Mouse (Mus musculus): ENCODE data around the gene 2810408A11Rik. TPM values are rescaled to one million over a fixed set of nuclear protein-coding genes. Genes with fewer than 3 reads are reported as not detected.

The 2810408A11Rik gene
- polyA plus RNA-seq, 1 experiment from 2014 or later: 17.2 TPM

GRCm38 (mm10) chr11:69883527-69884151 lies 17.1 kb downstream of the 2810408A11Rik start:
- Histone ChIP-seq H3K36me3 (ENCODE audit: control insufficient read depth, insufficient read depth, low read length) (no peaks in the 10 kb centered on the region), H3K9me3 (ENCODE audit: control insufficient read depth, low read length) (no peaks in the 10 kb centered on the region), H3K4me2 (ENCODE audit: low read depth, low read length, severe bottlenecking) (no peak overlapping the region), H3K4me3 (ENCODE audit: low read depth, low read length) (no peak overlapping the region), H3K27me3 (ENCODE audit: control insufficient read depth, insufficient read depth, low read length) (peaks cover 5% of the 10 kb centered on the region; the same call in 1 of the 2 replicates), H3K9ac (ENCODE audit: low read length) (no peak overlapping the region), H3K27ac (ENCODE audit: low read depth, low read length) (no peak overlapping the region), H3K4me1 (replicated peaks; ENCODE audit: control insufficient read depth, insufficient read depth, low read length) (peaks cover 4% of the 10 kb centered on the region; the same call in 1 of the 2 replicates)
- WGBS: 89% methylated on average over 8 of the region's 8 CpGs
- DNase-seq (ENCODE audit: low spot score): no peak
- ATAC-seq (replicated peaks; ENCODE audit: low FRiP score): no peak

- H3K4me3 ChIP-seq (ENCODE audit: low read depth, low read length): no peak overlapping the region
- DNase-seq (ENCODE audit: low spot score) (no peak), ATAC-seq (replicated peaks; ENCODE audit: low FRiP score) (no peak)
- H3K27me3 ChIP-seq (ENCODE audit: control insufficient read depth, insufficient read depth, low read length): peaks cover 5% of the 10 kb centered on the region; the same call in 1 of the 2 replicates
- H3K27ac ChIP-seq (ENCODE audit: low read depth, low read length): no peak overlapping the region
- H3K9ac ChIP-seq (ENCODE audit: low read length): no peak overlapping the region
- H3K4me2 ChIP-seq (ENCODE audit: low read depth, low read length, severe bottlenecking): no peak overlapping the region
- H3K4me1 ChIP-seq (replicated peaks; ENCODE audit: control insufficient read depth, insufficient read depth, low read length): peaks cover 4% of the 10 kb centered on the region; the same call in 1 of the 2 replicates
- 61% methylated on average over 4 of the region's 4 CpGs for WGBS
- H3K9me3 ChIP-seq (ENCODE audit: control insufficient read depth, low read length): no peaks in the 10 kb centered on the region
- no peaks in the 10 kb centered on the region for H3K36me3 ChIP-seq (ENCODE audit: control insufficient read depth, insufficient read depth, low read length)
Measured at GRCm38 (mm10) chr11:69883066-69883465, 17.7 kb downstream of the 2810408A11Rik start.

- DNase-seq (ENCODE audit: low spot score) (no peak), ATAC-seq (replicated peaks; ENCODE audit: low FRiP score) (no peak)
- peak overlapping the region; percentile 39 for H3K4me3 ChIP-seq (ENCODE audit: low read depth, low read length)
- H3K36me3 ChIP-seq (ENCODE audit: control insufficient read depth, insufficient read depth, low read length): no peaks in the 10 kb centered on the region
- WGBS: 59% methylated on average over 21 of the region's 21 CpGs
- H3K9me3 ChIP-seq (ENCODE audit: control insufficient read depth, low read length): no peaks in the 10 kb centered on the region
- peaks cover 6% of the 10 kb centered on the region; the same call in 1 of the 2 replicates for H3K4me1 ChIP-seq (replicated peaks; ENCODE audit: control insufficient read depth, insufficient read depth, low read length)
- H3K9ac ChIP-seq (ENCODE audit: low read length): 0 out of 2 replicates have a peak overlapping the region, but pooled peaks have one; percentile 30
- H3K4me2 ChIP-seq (ENCODE audit: low read depth, low read length, severe bottlenecking): peak overlapping the region; percentile 67; the same call in 1 of the 2 replicates
- no peak overlapping the region for H3K27ac ChIP-seq (ENCODE audit: low read depth, low read length)
- peaks cover 5% of the 10 kb centered on the region; the same call in 1 of the 2 replicates for H3K27me3 ChIP-seq (ENCODE audit: control insufficient read depth, insufficient read depth, low read length)
Measured at GRCm38 (mm10) chr11:69881787-69882670, 18.8 kb downstream of the 2810408A11Rik start.

- H3K27ac ChIP-seq (ENCODE audit: low read depth, low read length): peak within 1 kb of the TSS; percentile 32
- H3K4me3 ChIP-seq (ENCODE audit: low read depth, low read length): peak within 1 kb of the TSS; percentile 39
- peaks cover 5% of the 10 kb centered on the region; the same call in 1 of the 2 replicates for H3K27me3 ChIP-seq (ENCODE audit: control insufficient read depth, insufficient read depth, low read length)
- no peaks in the 10 kb centered on the region for H3K9me3 ChIP-seq (ENCODE audit: control insufficient read depth, low read length)
- peak within 1 kb of the TSS; percentile 67 for H3K4me2 ChIP-seq (ENCODE audit: low read depth, low read length, severe bottlenecking)
- WGBS: under 1% methylated on average over 46 of the region's 46 CpGs
- H3K36me3 ChIP-seq (ENCODE audit: control insufficient read depth, insufficient read depth, low read length): no peaks in the 10 kb centered on the region
- DNase-seq (ENCODE audit: low spot score): peak; percentile 88
- ATAC-seq (replicated peaks; ENCODE audit: low FRiP score): peak; percentile 85
- peak within 1 kb of the TSS; percentile 48 for H3K9ac ChIP-seq (ENCODE audit: low read length)
- peaks cover 6% of the 10 kb centered on the region; the same call in 1 of the 2 replicates for H3K4me1 ChIP-seq (replicated peaks; ENCODE audit: control insufficient read depth, insufficient read depth, low read length)
Measured at GRCm38 (mm10) chr11:69880853-69881603, 19.8 kb downstream of the 2810408A11Rik start, which contains the start of gene Kctd11. Kctd11 (minus strand) TSS chr11:69881406.

GRCm38 (mm10) chr11:69880506-69880852 lies 20.3 kb downstream of the 2810408A11Rik start:
- H3K4me2 ChIP-seq (ENCODE audit: low read depth, low read length, severe bottlenecking): peak overlapping the region; percentile 67
- H3K4me3 ChIP-seq (ENCODE audit: low read depth, low read length): peak overlapping the region; percentile 39
- no peaks in the 10 kb centered on the region for H3K36me3 ChIP-seq (ENCODE audit: control insufficient read depth, insufficient read depth, low read length)
- peaks cover 6% of the 10 kb centered on the region; the same call in 1 of the 2 replicates for H3K4me1 ChIP-seq (replicated peaks; ENCODE audit: control insufficient read depth, insufficient read depth, low read length)
- H3K27me3 ChIP-seq (ENCODE audit: control insufficient read depth, insufficient read depth, low read length): peaks cover 5% of the 10 kb centered on the region; the same call in 1 of the 2 replicates
- H3K9ac ChIP-seq (ENCODE audit: low read length): peak overlapping the region; percentile 48
- ATAC-seq (replicated peaks; ENCODE audit: low FRiP score) (no peak), DNase-seq (ENCODE audit: low spot score) (peak; percentile 80)
- H3K27ac ChIP-seq (ENCODE audit: low read depth, low read length): peak overlapping the region; percentile 32
- under 1% methylated on average over 18 of the region's 18 CpGs for WGBS
- H3K9me3 ChIP-seq (ENCODE audit: control insufficient read depth, low read length): no peaks in the 10 kb centered on the region

GRCm38 (mm10) chr11:69879711-69880110 lies 21.1 kb downstream of the 2810408A11Rik start:
- Histone ChIP-seq H3K27ac (ENCODE audit: low read depth, low read length) (no peak overlapping the region), H3K36me3 (ENCODE audit: control insufficient read depth, insufficient read depth, low read length) (no peaks in the 10 kb centered on the region), H3K27me3 (ENCODE audit: control insufficient read depth, insufficient read depth, low read length) (peaks cover 5% of the 10 kb centered on the region; the same call in 1 of the 2 replicates), H3K9me3 (ENCODE audit: control insufficient read depth, low read length) (no peaks in the 10 kb centered on the region), H3K9ac (ENCODE audit: low read length) (no peak overlapping the region), H3K4me3 (ENCODE audit: low read depth, low read length) (peak overlapping the region; percentile 39), H3K4me1 (replicated peaks; ENCODE audit: control insufficient read depth, insufficient read depth, low read length) (peaks cover 6% of the 10 kb centered on the region; the same call in 1 of the 2 replicates), H3K4me2 (ENCODE audit: low read depth, low read length, severe bottlenecking) (peak overlapping the region; percentile 67; the same call in 1 of the 2 replicates)
- no peak for DNase-seq (ENCODE audit: low spot score)
- ATAC-seq (replicated peaks; ENCODE audit: low FRiP score): no peak
- 53% methylated on average over 15 of the region's 15 CpGs for WGBS

- DNase-seq (ENCODE audit: low spot score) (no peak), ATAC-seq (replicated peaks; ENCODE audit: low FRiP score) (no peak)
- H3K9me3 ChIP-seq (ENCODE audit: control insufficient read depth, low read length): no peaks in the 10 kb centered on the region
- no peaks in the 10 kb centered on the region for H3K36me3 ChIP-seq (ENCODE audit: control insufficient read depth, insufficient read depth, low read length)
- H3K27me3 ChIP-seq (ENCODE audit: control insufficient read depth, insufficient read depth, low read length): peaks cover 5% of the 10 kb centered on the region; the same call in 1 of the 2 replicates
- H3K9ac ChIP-seq (ENCODE audit: low read length): no peak overlapping the region
- peaks cover 6% of the 10 kb centered on the region; the same call in 1 of the 2 replicates for H3K4me1 ChIP-seq (replicated peaks; ENCODE audit: control insufficient read depth, insufficient read depth, low read length)
- 95% methylated on average over 6 of the region's 6 CpGs for WGBS
- no peak overlapping the region for H3K4me2 ChIP-seq (ENCODE audit: low read depth, low read length, severe bottlenecking)
- H3K27ac ChIP-seq (ENCODE audit: low read depth, low read length): no peak overlapping the region
- H3K4me3 ChIP-seq (ENCODE audit: low read depth, low read length): no peak overlapping the region
Measured at GRCm38 (mm10) chr11:69878952-69879351, 21.8 kb downstream of the 2810408A11Rik start.

- ATAC-seq (replicated peaks; ENCODE audit: low FRiP score) (no peak), DNase-seq (ENCODE audit: low spot score) (no peak)
- Histone ChIP-seq H3K27me3 (ENCODE audit: control insufficient read depth, insufficient read depth, low read length) (peaks cover 5% of the 10 kb centered on the region; the same call in 1 of the 2 replicates), H3K27ac (ENCODE audit: low read depth, low read length) (no peak overlapping the region), H3K36me3 (ENCODE audit: control insufficient read depth, insufficient read depth, low read length) (no peaks in the 10 kb centered on the region), H3K4me1 (replicated peaks; ENCODE audit: control insufficient read depth, insufficient read depth, low read length) (peaks cover 6% of the 10 kb centered on the region; the same call in 1 of the 2 replicates), H3K9me3 (ENCODE audit: control insufficient read depth, low read length) (no peaks in the 10 kb centered on the region), H3K9ac (ENCODE audit: low read length) (no peak overlapping the region), H3K4me3 (ENCODE audit: low read depth, low read length) (no peak overlapping the region), H3K4me2 (ENCODE audit: low read depth, low read length, severe bottlenecking) (no peak overlapping the region)
- WGBS: 84% methylated on average over 3 of the region's 3 CpGs
Measured at GRCm38 (mm10) chr11:69878399-69878798, 22.4 kb downstream of the 2810408A11Rik start.
